Mouse (Mus musculus) layer of hippocampus, adult 11-12 months (tissue): ENCODE measurements around the gene Hs6st2.

Experiments used
- DNase-seq: peaks from one replicate; pipeline ENCODE4 v3.0.0; 2022; ENCODE audit warnings: low spot score

Gene Hs6st2

DNA sequence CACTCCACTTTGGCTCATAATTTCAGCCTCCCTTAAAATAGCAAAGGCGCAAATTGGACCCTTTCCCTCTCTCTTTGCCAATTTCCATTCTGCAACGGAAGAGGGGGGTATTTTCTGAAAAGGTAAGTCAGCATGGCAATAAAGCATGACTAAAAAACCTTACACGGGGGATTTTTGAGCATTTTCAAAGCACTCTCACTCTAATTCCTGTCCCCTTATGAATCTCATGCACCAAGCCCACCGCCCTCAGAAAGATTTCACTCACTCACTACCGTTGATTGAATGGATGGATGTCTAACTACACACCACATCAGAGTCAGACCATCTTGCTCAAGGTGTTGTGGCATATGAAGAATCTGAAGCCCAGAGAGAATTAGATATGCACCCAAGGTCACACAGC lies at the start of gene Hs6st2:
TSS of gene Hs6st2 (minus strand) at position 101 of the 400 bp plus-strand sequence.
- no peak for DNase-seq

DNA sequence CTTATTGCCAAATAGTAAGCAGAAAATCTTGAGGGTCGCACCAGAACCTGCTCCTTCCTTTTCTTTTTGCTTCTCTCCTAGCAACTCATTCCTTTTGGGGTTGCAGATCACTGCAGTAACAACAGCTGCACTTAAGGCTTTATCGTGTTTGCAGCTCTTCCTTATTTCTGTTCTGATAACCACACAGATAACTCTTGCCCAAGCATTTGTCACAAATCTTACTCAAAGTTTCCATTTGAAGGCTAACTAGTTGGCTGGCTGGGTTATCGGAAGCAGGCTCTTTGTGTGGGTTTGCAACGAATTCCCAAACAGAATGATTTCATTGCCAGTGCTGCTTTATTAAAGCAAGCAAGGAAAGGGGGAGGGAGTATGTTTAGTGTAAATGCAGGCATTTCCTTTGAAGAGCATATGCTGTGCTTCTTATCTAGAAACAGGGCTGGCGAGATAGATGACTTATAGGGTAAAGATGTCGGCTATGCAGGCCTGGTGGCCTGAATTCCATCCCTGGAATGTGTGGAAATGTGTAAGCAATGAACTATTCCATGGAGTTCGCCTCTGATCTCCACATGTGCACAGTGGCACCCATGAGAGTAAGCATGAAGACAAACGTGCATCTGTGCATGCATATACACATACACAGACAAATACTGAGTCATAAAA lies 32.6 kb upstream of the Hs6st2 start:
- DNase-seq = no peak

DNA sequence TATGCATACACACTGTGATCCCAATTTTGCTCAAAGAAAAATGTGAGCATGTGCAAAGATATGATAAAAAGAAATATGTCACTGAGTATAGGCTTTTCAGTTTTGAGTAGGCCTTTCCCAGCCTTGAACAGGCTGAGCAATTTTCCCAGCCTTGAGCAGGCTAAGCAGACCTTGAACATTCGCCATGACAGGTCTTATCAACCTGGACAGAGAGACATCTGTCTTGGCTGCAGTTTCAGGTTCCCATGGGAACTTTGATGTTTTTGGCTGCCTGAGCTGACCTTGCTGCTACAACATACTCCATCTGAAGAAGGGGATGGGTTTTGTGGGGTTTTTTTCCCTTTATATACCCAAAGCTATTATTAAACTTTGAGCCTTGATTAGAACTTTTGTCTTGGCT lies 31.3 kb upstream of the Hs6st2 start:
- DNase-seq = no peak

GRCm38 (mm10) chrX:51702823-51703222 lies 21.2 kb upstream of the Hs6st2 start:
- no peak for DNase-seq

DNA sequence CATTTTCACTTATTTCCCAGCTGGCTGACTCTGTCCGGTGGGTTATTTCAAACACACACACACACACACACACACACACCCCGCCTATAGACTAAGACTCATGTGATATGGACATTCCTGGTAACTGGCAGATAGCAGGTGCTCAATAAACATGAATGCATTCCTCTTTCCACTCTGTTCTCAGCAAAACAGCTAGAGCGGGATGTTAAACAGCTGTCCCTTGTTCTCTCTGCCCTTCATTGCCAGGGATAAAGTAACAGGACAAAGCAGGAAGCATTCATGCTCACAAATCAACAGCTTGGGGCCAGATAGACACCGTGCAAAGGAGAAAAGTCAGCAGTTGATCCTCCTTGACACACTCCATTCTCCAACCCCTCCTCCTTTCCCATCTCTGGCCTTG lies 17.4 kb upstream of the Hs6st2 start:
- DNase-seq = no peak

- no peak for DNase-seq
These were observed 4.6 kb upstream of the Hs6st2 start for GRCm38 (mm10) chrX:51686048-51686949.

- DNase-seq = no peak
These were observed 2.8 kb upstream of the Hs6st2 start for GRCm38 (mm10) chrX:51684336-51685056.

GRCm38 (mm10) chrX:51681170-51681667 lies 437 bp downstream of the Hs6st2 start:
- DNase-seq = peak; percentile 6

- DNase-seq = peak; percentile 10
These were observed 1.1 kb downstream of the Hs6st2 start for GRCm38 (mm10) chrX:51680428-51681169.

- DNase-seq = peak; percentile 5
These were observed 1.8 kb downstream of the Hs6st2 start for GRCm38 (mm10) chrX:51679601-51680427.

DNA sequence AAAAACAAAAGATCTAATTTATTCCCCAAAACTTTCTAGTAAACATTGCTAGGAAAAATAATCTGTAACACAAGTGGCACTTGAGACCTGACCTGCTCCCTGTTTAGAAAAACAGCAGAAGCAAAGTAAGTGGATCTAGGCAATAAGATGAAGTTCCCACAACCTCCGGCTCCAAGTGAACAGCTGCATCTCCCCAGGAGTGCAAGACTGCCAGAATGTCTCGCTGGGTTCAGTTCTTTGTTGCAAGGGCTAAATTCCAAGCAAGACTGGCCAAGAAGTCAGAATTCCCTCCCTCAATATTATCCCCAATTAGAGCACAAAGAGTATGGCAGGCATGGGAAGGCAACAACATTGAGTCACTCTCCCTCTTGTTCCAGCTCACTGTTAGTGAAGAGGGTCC lies 23.4 kb downstream of the Hs6st2 start:
- no peak for DNase-seq

DNA sequence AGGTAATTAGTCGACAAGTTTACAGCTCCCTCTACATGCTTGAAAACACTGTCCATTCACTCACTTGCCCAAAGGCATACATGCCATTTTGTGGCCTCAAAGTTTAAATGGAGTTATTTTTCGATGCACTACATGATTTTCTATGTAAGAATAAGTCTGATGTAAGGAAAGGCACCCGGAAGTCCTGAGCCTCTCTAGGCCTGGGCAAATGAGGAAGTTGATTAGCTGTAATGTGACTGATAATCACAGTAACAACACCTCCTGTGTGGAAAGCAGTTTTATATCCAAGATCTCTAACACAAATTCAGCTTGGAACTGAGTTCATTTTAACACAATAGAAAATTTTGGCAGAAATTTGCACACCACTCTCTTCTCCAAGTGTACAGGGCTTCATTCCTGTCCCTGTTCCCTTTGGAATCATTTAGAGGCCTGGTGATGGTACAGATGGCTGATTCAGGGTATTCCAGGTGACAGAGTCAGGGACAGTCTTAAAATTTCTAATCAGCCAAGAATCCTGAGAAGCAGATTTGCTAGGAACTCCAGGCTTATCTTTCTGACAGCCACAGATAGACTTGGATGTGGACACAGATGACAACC lies 38.9 kb downstream of the Hs6st2 start:
- no peak for DNase-seq

- no peak for DNase-seq
These were observed 45.9 kb downstream of the Hs6st2 start for GRCm38 (mm10) chrX:51635756-51636155.

DNA sequence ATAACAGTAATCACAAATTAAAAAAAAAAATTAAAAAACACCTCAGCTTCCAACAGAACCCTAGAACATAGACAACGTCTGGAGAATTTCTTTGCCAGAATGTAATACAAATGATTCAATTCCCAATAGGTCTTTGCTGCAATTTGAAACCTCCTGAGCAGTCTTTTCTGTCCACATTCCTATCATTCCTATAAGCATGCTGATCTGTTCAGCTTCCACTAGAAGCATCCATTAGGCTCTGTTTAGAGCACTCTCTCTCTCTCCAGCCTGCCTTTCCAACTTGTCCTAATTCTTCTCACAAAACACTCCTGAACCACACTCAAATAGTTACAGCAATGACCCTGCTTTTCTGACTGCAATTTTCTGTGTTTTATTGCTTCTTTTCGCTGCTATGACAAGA lies 50.3 kb downstream of the Hs6st2 start:
- DNase-seq = no peak

DNA sequence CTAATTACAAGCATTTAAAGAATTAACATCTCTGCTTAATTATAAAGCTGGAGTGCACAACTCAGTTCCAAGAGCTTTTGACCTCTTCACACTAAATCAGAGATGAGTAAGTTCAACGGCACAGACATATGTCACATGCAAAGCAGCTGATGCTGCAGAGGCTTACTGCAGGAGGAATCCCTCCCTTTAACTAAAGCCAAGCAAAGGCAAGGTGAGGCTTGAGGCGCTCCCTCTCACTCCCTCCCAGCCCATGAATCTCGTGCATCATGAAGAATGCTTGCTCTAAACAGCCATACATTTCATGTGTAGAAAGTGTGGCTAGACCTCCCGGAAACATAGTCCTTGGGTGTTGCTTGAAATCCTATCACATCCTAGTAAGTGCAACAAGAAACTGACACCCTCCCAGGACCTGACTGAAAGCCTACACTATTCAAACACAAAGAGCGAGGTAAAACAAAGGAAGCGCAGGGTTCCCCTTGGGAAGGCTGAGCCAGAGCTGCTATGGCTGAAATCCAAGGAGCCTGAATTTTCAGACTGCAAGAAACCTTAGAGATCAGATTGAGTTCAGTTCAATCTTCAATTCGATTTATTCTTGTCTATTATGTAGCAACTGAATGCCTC lies 67.2 kb downstream of the Hs6st2 start:
- DNase-seq = no peak

GRCm38 (mm10) chrX:51610743-51611142 lies 70.9 kb downstream of the Hs6st2 start:
- DNase-seq = peak; percentile 6

GRCm38 (mm10) chrX:51606231-51606863 lies 75.3 kb downstream of the Hs6st2 start:
- DNase-seq = peak; percentile 23

DNA sequence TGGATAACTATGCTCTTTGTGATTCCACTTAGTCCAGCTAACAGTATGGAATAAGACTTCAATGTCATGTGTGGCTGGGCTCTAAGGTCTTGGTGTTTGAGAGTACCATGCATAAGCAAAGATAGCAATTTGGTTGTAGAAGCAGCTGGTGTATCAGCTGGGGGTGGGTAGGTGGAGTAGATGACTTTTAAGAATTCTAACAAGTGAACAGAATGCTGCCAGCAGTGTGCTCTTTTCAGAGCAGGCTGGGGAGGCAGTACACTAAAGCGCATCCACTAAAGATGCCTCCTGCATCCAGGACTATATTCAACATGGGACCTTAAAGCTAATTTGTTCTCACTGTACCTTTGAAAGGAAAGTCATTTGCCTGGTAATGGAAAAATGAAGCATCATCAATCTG lies 88.9 kb downstream of the Hs6st2 start:
- DNase-seq = peak; percentile 26

DNA sequence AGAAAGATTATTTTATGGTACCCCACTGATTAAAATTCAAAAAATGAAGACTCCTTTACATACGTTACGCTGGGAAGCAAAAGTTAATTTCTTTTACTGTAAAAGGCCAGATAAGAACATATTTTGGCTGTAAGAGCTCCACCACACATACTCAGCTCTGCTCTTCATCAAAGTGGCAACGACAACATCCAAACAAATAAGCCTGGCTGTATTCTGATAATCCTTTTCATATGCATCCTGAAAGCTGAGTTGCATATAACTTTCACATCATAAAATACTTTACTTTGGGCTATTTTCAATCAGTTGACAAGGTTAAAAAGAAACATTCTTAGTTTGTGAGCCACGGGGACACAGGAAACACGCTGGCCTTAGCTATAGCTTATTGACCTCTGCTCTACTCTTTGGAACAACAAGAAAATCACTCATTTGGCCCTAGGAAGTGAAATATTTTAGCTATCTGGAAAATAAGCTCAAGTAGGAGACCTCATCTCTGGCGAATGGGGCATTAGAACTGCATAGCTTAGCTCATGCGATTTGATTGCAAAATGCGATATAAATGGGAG lies 91.1 kb downstream of the Hs6st2 start:
- no peak for DNase-seq
